Mouse (Mus musculus) olfactory bulb, adult 2 months (tissue): ENCODE data around the gene Endov.

ENCODE experiments used
- CTCF ChIP-seq: fragments of 200-500 bp; IDR thresholded peaks from 2 replicates; pipeline ENCODE4 v1.5.1; 2012; ENCODE audit warnings: low read depth, mild to moderate bottlenecking, low read length, moderate library complexity; ENCODE audit not compliant: insufficient read depth
- POLR2A ChIP-seq: fragments of 200-500 bp; IDR thresholded peaks from 2 replicates; pipeline ENCODE4 v1.6.1; 2012; ENCODE audit warnings: mild to moderate bottlenecking, low read depth, low read length, moderate library complexity; ENCODE audit not compliant: insufficient read depth

DNA sequence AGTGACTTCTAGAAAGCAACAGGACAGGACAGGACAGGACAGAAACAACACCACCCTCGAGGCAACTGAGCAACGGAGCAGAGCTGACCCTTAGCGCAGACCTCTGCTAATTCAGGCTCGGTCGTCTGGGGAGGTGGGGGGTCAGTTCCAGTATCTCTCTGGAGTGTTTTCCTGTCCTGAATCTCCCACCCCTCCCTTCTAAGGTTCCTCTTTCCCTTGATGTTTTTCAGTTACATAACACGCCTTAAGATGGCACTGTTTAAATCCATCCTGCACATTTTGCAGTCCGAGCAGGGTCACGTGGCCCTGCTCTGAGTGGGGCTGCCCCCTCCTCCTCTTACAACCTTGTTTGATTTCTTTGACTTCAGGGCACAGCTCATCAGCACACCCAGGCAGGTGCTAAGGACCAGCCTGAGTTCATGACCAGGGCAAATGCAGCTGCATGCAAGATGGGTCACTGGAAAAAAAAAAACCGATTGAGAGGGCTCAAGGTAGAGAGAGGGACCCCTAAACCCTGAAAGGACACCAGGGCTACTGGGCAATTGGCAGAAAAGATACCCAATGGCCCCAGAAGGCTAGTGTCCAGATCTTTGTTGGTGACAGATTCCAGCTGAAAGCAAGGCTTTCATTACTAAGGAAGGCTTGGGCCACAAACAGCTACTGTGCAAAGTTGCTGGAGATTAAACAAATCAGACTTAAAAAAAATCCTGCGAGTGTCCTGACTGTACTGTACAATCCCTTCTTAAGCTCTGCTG is 54.8 kb downstream of the Endov start:
- 0 out of 2 replicates have a peak, but pooled peaks have one; percentile 14 for TF ChIP-seq CTCF
- TF ChIP-seq POLR2A, result no peak
